Mouse (Mus musculus) neural tube, embryonic 11.5 days (tissue): ENCODE measurements around the gene Ap2a1. TPM values are rescaled to one million over a fixed set of nuclear protein-coding genes. Genes with fewer than 3 reads are reported as not detected.
A peak's percentile ranks its signal among the peaks of the same experiment; 100 is the strongest.

Experiments
- ATAC-seq: fragments of 200-750 bp; cut with Nextera tagmentation; 2 replicates; pipeline ENCODE4 v1.8.0; 2017; ENCODE audit warnings: moderate number of reproducible peaks, mild to moderate bottlenecking, moderate TSS enrichment, moderate library complexity; ENCODE audit not compliant: insufficient read depth, low FRiP score, low TSS enrichment
- DNase-seq: peaks from one replicate; pipeline ENCODE4 v3.0.0-alpha.2; 2015; ENCODE audit warnings: low spot score
- H3K27ac ChIP-seq: fragments of 300-500 bp; sonication (generic); 2 replicates; pipeline ENCODE4 v1.5.1; 2014; ENCODE audit warnings: low read depth, mild to moderate bottlenecking, low read length
- H3K27me3 ChIP-seq: fragments of 300-500 bp; sonication (generic); 2 replicates; pipeline ENCODE4 v1.6.1; 2014; ENCODE audit warnings: mild to moderate bottlenecking, low read length, mixed read lengths; ENCODE audit not compliant: control insufficient read depth, insufficient read depth
- H3K36me3 ChIP-seq: fragments of 300-500 bp; sonication (generic); 2 replicates; pipeline ENCODE4 v1.6.1; 2014; ENCODE audit warnings: mild to moderate bottlenecking, low read length, moderate library complexity, mixed read lengths; ENCODE audit not compliant: control insufficient read depth, insufficient read depth
- H3K4me1 ChIP-seq: fragments of 300-500 bp; sonication (generic); 2 replicates; pipeline ENCODE4 v1.6.1; 2014; ENCODE audit warnings: low read length, mixed read lengths; ENCODE audit not compliant: control insufficient read depth, insufficient read depth
- H3K4me2 ChIP-seq: fragments of 300-500 bp; sonication (generic); 2 replicates; pipeline ENCODE4 v1.6.1; 2014; ENCODE audit warnings: low read depth, mild to moderate bottlenecking, moderate library complexity
- H3K4me3 ChIP-seq: fragments of 300-500 bp; sonication (generic); 2 replicates; pipeline ENCODE4 v1.5.1; 2014; ENCODE audit warnings: low read depth, low read length
- H3K9ac ChIP-seq: fragments of 300-500 bp; sonication (generic); 2 replicates; pipeline ENCODE4 v1.6.1; 2014; ENCODE audit warnings: mild to moderate bottlenecking, low read length
- H3K9me3 ChIP-seq: fragments of 300-500 bp; sonication (generic); 2 replicates; pipeline ENCODE4 v1.6.1; 2016; ENCODE audit warnings: low read length; ENCODE audit not compliant: control insufficient read depth
- WGBS: fragments of 180-500 bp; shearing (Covaris S2); extraction: QIAGEN DNeasy Blood & Tissue Kit; methylation state at CpG from one replicate; pipeline ENCODE4 v1.1.7; 2014; 5-methylcytosine and 5-hydroxymethylcytosine counted together
- polyA plus RNA-seq: library from polyadenylated mRNA; unstranded; fragments of >200 nt; fragmentation: Nextera tagmentation; extraction: Ambion mirVana; gene quantifications from 2 replicates; pipeline ENCODE4 v1.2.1, GENCODE M21; 2014

Gene Ap2a1
- polyA plus RNA-seq, 1 experiment from 2014 or later, result 92.5 TPM

- no peaks in the 10 kb centered on the region for H3K9me3 ChIP-seq
- no peak overlapping the region for H3K9ac ChIP-seq
- 88% methylated on average over 2 of the region's 2 CpGs for WGBS
- H3K27me3 ChIP-seq, result no peaks in the 10 kb centered on the region
- H3K4me2 ChIP-seq, result no peak overlapping the region
- no peak overlapping the region for H3K27ac ChIP-seq
- H3K36me3 ChIP-seq, result peaks cover 16% of the 10 kb centered on the region
- no peak overlapping the region for H3K4me3 ChIP-seq
- no peaks in the 10 kb centered on the region for H3K4me1 ChIP-seq
- no peak for DNase-seq
- ATAC-seq, result no peak
Observed at GRCm38 (mm10) chr7:44914396-44914795, 14.9 kb downstream of the Ap2a1 start.

GRCm38 (mm10) chr7:44908706-44909476 lies 20.4 kb downstream of the Ap2a1 start:
- no peak overlapping the region for H3K27ac ChIP-seq
- no peak for DNase-seq
- peaks cover 35% of the 10 kb centered on the region for H3K36me3 ChIP-seq
- H3K9ac ChIP-seq, result no peak overlapping the region
- ATAC-seq, result no peak
- H3K4me1 ChIP-seq, result no peaks in the 10 kb centered on the region
- H3K9me3 ChIP-seq, result no peaks in the 10 kb centered on the region
- no peak overlapping the region for H3K4me3 ChIP-seq
- WGBS, result 94% methylated on average over 15 of the region's 15 CpGs
- no peak overlapping the region for H3K4me2 ChIP-seq
- H3K27me3 ChIP-seq, result no peaks in the 10 kb centered on the region

- H3K4me2 ChIP-seq, result no peak overlapping the region
- WGBS, result 94% methylated on average over 20 of the region's 20 CpGs
- H3K27ac ChIP-seq, result no peak overlapping the region
- ATAC-seq, result no peak
- no peaks in the 10 kb centered on the region; the same call in 1 of the 2 replicates for H3K4me1 ChIP-seq
- no peak overlapping the region for H3K4me3 ChIP-seq
- H3K9me3 ChIP-seq, result no peaks in the 10 kb centered on the region
- peaks cover 35% of the 10 kb centered on the region for H3K36me3 ChIP-seq
- no peak overlapping the region for H3K9ac ChIP-seq
- no peaks in the 10 kb centered on the region for H3K27me3 ChIP-seq
- DNase-seq, result no peak
Observed at GRCm38 (mm10) chr7:44905430-44905829, 23.9 kb downstream of the Ap2a1 start.

GRCm38 (mm10) chr7:44901230-44901722 lies 28.0 kb downstream of the Ap2a1 start:
- Histone ChIP-seq H3K9ac (peak overlapping the region; percentile 22; the same call in 1 of the 2 replicates), H3K36me3 (peaks cover 21% of the 10 kb centered on the region), H3K27me3 (no peaks in the 10 kb centered on the region), H3K9me3 (no peaks in the 10 kb centered on the region), H3K4me3 (no peak overlapping the region; the same call in 1 of the 2 replicates), H3K4me2 (peak overlapping the region; percentile 36), H3K4me1 (peaks cover 7% of the 10 kb centered on the region), H3K27ac (peak overlapping the region; percentile 39; the same call in 1 of the 2 replicates)
- 17% methylated on average over 21 of the region's 21 CpGs for WGBS
- peak; percentile 33 for ATAC-seq
- peak; percentile 74 for DNase-seq

DNA sequence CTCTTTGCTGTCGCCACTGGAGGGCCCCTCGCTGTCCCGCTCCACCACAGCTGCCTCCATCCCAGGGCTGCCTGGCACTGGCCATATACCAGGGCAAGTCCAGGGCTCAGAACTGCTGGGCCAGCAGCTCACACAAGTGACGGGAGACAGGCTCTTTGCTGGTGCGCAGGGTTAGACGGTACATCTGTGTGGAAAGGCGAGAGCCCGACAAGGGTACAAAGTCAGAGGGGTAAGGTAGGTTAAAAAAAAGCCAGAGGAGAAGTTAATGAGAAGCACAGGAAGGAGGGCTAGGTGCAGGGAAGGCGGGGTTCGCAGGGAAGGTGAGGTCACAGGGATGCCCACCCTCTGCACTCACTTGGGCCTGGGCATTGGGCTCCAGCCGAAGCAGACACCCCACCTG lies 28.7 kb downstream of the Ap2a1 start:
- ATAC-seq (no peak), DNase-seq (no peak)
- Histone ChIP-seq H3K4me2 (no peak overlapping the region), H3K9ac (no peak overlapping the region), H3K9me3 (no peaks in the 10 kb centered on the region), H3K27ac (no peak overlapping the region), H3K4me1 (peaks cover 7% of the 10 kb centered on the region), H3K27me3 (no peaks in the 10 kb centered on the region), H3K36me3 (peaks cover 18% of the 10 kb centered on the region), H3K4me3 (no peak overlapping the region)
- WGBS, result 90% methylated on average over 11 of the region's 11 CpGs

- Histone ChIP-seq H3K36me3 (peaks cover 11% of the 10 kb centered on the region), H3K4me3 (no peak overlapping the region), H3K27ac (no peak overlapping the region), H3K4me1 (peaks cover 10% of the 10 kb centered on the region), H3K9me3 (no peaks in the 10 kb centered on the region), H3K9ac (peak overlapping the region; percentile 4; the same call in 1 of the 2 replicates), H3K27me3 (no peaks in the 10 kb centered on the region), H3K4me2 (peak overlapping the region; percentile 9; the same call in 1 of the 2 replicates)
- DNase-seq (no peak), ATAC-seq (no peak)
- 38% methylated on average over 19 of the region's 19 CpGs for WGBS
Observed at GRCm38 (mm10) chr7:44898607-44899006, 30.7 kb downstream of the Ap2a1 start.

DNA sequence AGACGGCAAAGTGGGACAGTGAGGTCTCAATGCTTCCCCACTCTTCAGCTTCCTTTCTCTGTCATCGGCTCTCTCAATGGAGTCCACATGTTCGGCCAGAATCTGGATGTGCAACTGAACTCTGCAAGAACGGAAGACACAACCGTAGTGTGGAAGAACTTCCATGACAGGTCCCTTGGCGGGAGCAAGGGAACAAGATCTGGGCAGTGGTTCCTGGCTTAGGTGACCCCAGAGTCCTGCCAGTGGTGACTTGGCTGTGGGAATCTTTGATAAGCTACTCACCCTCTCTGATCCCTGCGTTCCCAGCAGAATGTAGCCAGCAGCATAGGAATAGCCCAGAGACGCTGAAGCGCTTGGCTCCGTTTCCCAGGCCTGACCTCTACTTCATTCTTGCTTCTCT lies 32.8 kb downstream of the Ap2a1 start:
- Histone ChIP-seq H3K36me3 (peaks cover 7% of the 10 kb centered on the region), H3K9me3 (no peaks in the 10 kb centered on the region), H3K9ac (peak overlapping the region; percentile 76), H3K4me2 (peak overlapping the region; percentile 87), H3K4me1 (peaks cover 18% of the 10 kb centered on the region), H3K27me3 (no peaks in the 10 kb centered on the region), H3K4me3 (peak overlapping the region; percentile 64), H3K27ac (peak overlapping the region; percentile 83)
- WGBS, result 44% methylated on average over 10 of the region's 10 CpGs
- ATAC-seq (no peak), DNase-seq (no peak)

DNA sequence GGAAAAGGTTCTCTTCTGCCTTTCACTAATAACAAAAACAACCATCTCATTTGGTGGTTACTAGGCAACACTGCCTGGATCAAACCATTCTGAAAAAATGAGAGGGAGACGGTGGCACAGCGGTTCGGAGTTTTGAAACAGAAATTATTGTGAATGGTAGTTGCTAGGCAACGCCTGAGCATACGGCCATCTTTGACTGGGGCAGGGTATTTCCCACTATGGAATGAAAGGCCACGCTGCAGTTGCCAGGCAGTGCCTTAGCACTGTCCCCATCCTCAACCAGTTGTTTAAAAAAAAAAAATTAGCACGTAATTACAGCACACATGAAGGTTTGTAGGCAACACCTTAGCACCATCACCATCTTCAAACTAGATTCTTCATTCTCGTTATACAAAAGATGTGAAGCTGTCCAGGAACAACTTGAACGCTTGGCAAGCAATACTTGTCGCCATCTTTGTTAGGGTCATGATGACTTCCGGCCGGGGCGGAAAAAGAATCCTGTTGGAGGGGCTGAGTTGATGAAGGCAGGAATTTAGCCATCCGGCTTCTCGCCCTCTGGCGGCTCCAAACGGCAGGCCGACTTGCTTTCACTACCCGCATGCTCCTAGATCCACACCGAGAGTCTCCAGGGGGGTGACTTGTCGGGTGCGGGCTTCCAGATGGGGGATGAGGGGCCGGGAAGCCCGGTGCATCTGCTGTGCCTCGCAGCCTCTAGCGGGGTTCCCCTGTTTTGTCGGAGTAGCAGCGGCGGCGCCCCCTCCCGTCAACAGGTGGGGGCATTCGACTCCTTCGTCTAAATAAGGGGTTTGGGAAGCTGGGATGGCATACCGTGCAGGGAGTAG lies 33.5 kb downstream of the Ap2a1 start, which contains the start of gene Fuz:
Gene Fuz (plus strand): TSS at position 487 of the 842 bp plus-strand sequence.
- ATAC-seq (peak; percentile 71), DNase-seq (peak; percentile 91)
- Histone ChIP-seq H3K4me1 (peaks cover 23% of the 10 kb centered on the region), H3K9ac (peak within 1 kb of the TSS; percentile 76), H3K4me2 (peak within 1 kb of the TSS; percentile 87), H3K4me3 (peak within 1 kb of the TSS; percentile 64), H3K27me3 (no peaks in the 10 kb centered on the region), H3K36me3 (peaks cover 7% of the 10 kb centered on the region), H3K27ac (peak within 1 kb of the TSS; percentile 83), H3K9me3 (no peaks in the 10 kb centered on the region)
- 1% methylated on average over 34 of the region's 34 CpGs for WGBS
